Mouse (Mus musculus) lung, postnatal 4 days (tissue): ENCODE data around the gene Cox5b.
"Not testable (repeated sequence)": the region's sequence is repeated elsewhere in the genome, so short reads cannot be mapped to it uniquely, and the experiment has no call there.

Experiments used
- DNase-seq, 2 experiments: peaks; one replicate each; pipeline ENCODE4 v3.0.0; 2021

The Cox5b gene

GRCm38 (mm10) chr1:36691271-36692155, at the start of gene Cox5b:
Gene Cox5b (plus strand): TSS chr1:36691449.
- peak; percentile 98 for DNase-seq

GRCm38 (mm10) chr1:36643957-36644614, 47.2 kb upstream of the Cox5b start:
- no peak for DNase-seq

GRCm38 (mm10) chr1:36644615-36645007, 46.6 kb upstream of the Cox5b start:
- no peak for DNase-seq

GRCm38 (mm10) chr1:36646285-36646684, 45.0 kb upstream of the Cox5b start:
- no peak for DNase-seq

GRCm38 (mm10) chr1:36647631-36648030, 43.6 kb upstream of the Cox5b start:
- no peak for DNase-seq

- no peak for DNase-seq
Observed at GRCm38 (mm10) chr1:36655039-36655438, 36.2 kb upstream of the Cox5b start.

GRCm38 (mm10) chr1:36656233-36656632, 35.0 kb upstream of the Cox5b start:
- DNase-seq: no peak

- no peak for DNase-seq
Observed at GRCm38 (mm10) chr1:36657658-36658415, 33.4 kb upstream of the Cox5b start.

- DNase-seq: no peak
Observed at GRCm38 (mm10) chr1:36658621-36659399, 32.4 kb upstream of the Cox5b start.

GRCm38 (mm10) chr1:36664457-36664856, 26.8 kb upstream of the Cox5b start:
- DNase-seq: peak in 1 of 2 experiments; percentile 43

GRCm38 (mm10) chr1:36665165-36665723, 26.0 kb upstream of the Cox5b start:
- no peak for DNase-seq

GRCm38 (mm10) chr1:36665934-36666333, 25.3 kb upstream of the Cox5b start:
- no peak for DNase-seq

GRCm38 (mm10) chr1:36668007-36668406, 23.2 kb upstream of the Cox5b start:
- DNase-seq: not testable (repeated sequence)

GRCm38 (mm10) chr1:36670256-36670655, 21.0 kb upstream of the Cox5b start:
- DNase-seq: no peak

GRCm38 (mm10) chr1:36671260-36671659, 20.0 kb upstream of the Cox5b start:
- no peak for DNase-seq

GRCm38 (mm10) chr1:36672648-36673350, 18.4 kb upstream of the Cox5b start:
- DNase-seq: no peak

GRCm38 (mm10) chr1:36674936-36675335, 16.3 kb upstream of the Cox5b start:
- no peak for DNase-seq

GRCm38 (mm10) chr1:36680893-36681292, 10.4 kb upstream of the Cox5b start:
- no peak for DNase-seq

- no peak for DNase-seq
Observed at GRCm38 (mm10) chr1:36682620-36683355, 8.5 kb upstream of the Cox5b start, which contains the start of gene Fam178b. Gene Fam178b (minus strand): TSS chr1:36683183.

- DNase-seq: peak; percentile 82 to 85
Observed at GRCm38 (mm10) chr1:36683810-36684467, 7.3 kb upstream of the Cox5b start.
